Mouse (Mus musculus) megakaryocyte, embryonic 14.5 days (primary cell): ENCODE measurements around the gene Clec5a.

ENCODE experiments used
- FLI1 ChIP-seq: IDR thresholded peaks from 2 replicates; pipeline ENCODE4 v1.6.1; 2012; ENCODE audit warnings: low read length, inconsistent platforms, mixed read lengths
- GATA1 ChIP-seq: IDR thresholded peaks from 3 replicates; pipeline ENCODE4 v1.6.1; 2012; ENCODE audit warnings: mixed read lengths, low read length, inconsistent platforms, borderline replicate concordance

DNA sequence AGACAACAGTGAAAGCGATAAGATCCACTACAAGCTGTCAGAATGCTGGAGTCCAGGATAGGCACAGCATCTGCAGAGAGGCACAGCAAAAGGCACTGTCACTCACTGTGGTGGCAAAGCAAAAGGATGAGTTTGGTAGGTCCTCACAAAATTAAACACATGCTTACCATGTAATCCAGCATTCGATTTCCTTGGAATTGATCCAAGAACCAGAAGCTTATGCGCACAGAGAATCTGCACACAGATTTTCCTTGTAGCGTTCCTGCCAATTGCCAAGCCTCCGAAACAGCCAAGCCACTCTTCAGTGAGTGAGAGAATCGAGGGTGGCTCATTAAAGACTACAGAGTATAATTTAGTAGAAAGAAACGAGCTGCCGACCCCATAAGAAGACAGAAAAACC lies 24.6 kb upstream of the Clec5a start:
- no peak for TF ChIP-seq GATA1
- no peak for TF ChIP-seq FLI1
